Mouse (Mus musculus): ENCODE results near the gene Trim50. TPM values are rescaled to one million over a fixed set of nuclear protein-coding genes. Genes with fewer than 3 reads are reported as not detected.
A peak's percentile ranks its signal among the peaks of the same experiment; 100 is the strongest.
"Not testable (repeated sequence)": the region's sequence is repeated elsewhere in the genome, so short reads cannot be mapped to it uniquely, and the experiment has no call there.

Trim50 gene
- total RNA-seq (2021), result under 1 TPM in 1 of 2 experiments, not detected in 1; 0.40 TPM
- long read RNA-seq, experiment 1, result 0 reads
- long read RNA-seq, experiment 2, result 0 reads

GRCm38 (mm10) chr5:135352995-135353394, at the start of gene Trim50:
TSS of gene Trim50 (plus strand) at chr5:135353295.
- no peak for DNase-seq

DNA sequence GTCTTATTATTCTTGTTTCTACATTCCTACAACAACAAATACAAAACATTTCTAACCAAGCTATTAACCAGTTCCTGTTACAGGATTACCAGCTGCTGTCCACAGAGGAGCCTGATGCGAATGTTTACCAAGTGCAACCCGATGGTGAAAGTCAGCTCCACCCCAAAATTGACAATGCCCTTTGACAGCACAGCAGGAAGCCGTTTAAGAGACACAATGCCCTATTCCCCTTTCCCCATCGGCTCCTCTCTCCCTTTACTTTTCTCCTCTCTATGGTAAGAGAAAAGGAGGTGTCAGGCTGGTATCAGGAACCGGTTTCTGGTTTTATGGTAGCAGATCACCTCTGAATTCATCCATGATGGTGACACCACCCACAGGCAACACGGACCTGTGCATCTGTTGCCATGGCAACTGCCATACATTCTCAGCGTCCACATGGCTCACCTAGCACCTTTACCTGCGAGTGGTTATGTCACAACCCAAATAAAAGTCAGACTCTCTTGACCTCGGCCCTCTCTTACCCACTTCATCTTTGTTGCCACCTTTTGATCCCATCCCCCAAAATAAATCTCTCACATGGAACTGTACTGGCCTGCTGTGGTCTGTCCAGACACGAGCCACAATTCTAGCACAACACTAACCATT, 46.7 kb upstream of the Trim50 start:
- DNase-seq, result no peak

- DNase-seq, result no peak
These were observed 36.9 kb upstream of the Trim50 start for GRCm38 (mm10) chr5:135316177-135316576.

- no peak for DNase-seq
These were observed 33.2 kb upstream of the Trim50 start for GRCm38 (mm10) chr5:135319856-135320255.

DNA sequence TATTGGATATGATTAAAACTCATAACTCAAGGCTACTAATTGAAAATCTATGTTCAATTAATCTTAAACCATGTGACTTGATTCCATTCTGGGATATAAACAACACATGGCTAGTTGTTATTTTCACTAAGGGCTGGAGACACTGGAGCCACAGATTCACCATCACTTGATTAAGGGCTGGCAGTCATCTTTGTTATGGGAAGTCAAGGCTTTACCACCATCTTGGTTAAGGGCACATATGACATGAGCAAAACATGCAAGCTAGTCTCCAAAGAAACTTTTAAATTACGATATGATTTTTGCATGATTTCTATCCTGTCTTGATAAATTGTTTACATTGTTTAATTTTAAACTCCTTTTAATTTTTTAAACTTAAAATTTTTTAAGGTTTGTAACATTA, 30.9 kb upstream of the Trim50 start:
- no peak for DNase-seq

DNA sequence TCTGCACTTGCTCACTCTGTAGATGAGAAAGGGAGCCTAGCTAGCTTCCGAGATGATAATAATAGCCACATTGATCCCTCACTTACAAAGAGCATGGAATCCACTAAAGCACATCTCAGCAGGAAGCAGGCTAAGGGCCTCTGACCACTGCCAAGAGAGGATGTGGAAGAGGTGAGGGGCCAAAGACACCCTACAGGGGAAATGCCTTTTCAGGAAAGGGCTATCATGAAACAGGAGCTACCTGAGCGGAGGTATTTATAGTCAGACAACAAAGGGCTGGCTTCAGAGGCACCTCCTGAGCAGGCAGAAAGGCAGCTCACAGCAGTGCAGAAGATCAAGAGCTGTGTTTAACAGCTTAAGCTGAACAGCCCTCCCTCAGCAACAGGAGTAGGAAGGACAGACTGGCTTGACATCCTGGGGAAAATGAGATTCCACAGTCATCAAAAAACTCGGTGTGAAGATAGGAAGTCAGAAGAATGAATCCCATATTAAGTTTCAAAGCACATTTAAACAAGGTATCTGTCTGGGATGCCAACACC, 26.9 kb upstream of the Trim50 start:
- DNase-seq, result no peak

- no peak for DNase-seq
These were observed 23.6 kb upstream of the Trim50 start for GRCm38 (mm10) chr5:135329471-135329870.

DNA sequence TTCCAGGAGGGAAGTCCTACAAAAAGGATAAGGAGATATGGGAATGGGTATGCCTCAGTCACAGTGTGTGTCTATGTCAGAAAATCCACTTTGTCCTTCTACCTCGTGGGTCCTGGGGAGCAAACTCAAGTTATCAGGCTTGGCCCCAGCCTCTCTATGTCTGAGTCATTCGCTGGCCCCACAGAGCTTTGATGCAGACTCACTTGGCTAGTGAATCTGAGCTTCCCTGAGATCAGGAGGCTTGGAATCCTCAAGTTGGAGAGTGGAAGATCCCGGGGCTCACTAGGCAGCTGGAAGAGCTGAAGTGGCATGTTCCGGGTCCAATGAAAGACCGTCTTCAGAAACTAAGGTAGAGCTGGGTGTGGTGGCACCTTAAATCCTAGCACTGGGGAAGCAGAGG, 22.9 kb upstream of the Trim50 start:
- no peak for DNase-seq

DNA sequence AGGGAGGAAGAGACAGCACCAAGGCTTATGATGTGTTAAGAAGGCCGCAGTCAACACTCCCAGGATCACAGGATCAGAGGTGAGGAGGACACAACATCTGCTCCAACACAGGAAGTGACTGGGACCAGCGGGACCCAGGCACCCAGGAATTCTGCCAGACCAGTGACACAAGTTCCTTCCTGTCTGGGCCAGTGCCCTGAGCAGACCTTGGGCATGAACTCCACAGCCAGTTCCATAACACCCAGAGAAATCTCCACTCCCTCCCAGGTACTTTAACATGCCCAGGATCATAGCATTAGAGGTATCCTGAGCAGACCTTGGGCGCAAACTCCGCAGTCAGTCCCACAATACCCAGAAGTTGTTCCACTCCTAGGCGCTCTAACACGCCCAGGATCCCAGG, 21.9 kb upstream of the Trim50 start:
- no peak for DNase-seq

DNA sequence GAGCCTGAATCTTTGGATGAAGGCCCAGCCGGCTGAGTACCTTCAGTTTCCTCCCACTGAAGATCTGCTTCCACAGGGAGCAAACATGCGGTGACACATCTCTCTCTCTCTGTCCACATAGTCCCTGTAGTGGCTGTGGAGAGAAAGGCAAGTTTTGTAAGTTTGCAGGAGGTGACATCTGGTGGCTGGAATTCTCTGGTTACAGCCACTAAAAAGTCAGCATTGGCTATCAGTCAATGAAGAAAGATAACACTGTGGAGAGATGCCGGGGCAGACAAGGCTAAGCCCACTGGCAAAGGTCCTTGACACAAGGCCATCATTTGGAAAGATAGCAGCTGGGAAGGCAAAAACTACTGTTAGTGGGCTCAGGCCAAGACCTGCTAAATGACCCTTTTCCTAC, 15.5 kb upstream of the Trim50 start:
- peak; percentile 8 to 9 for DNase-seq

GRCm38 (mm10) chr5:135345989-135346388, 7.1 kb upstream of the Trim50 start:
- no peak for DNase-seq

- DNase-seq, result peak in 1 of 2 experiments; percentile 34
These were observed 6.7 kb upstream of the Trim50 start for GRCm38 (mm10) chr5:135346430-135346829.

GRCm38 (mm10) chr5:135347511-135348011, 5.5 kb upstream of the Trim50 start:
- no peak for DNase-seq

GRCm38 (mm10) chr5:135349862-135350261, 3.2 kb upstream of the Trim50 start, which contains the start of gene Fkbp6:
TSS of gene Fkbp6 (minus strand) at chr5:135350044.
- no peak for DNase-seq

GRCm38 (mm10) chr5:135351606-135352005, 1.5 kb upstream of the Trim50 start:
- no peak for DNase-seq

DNA sequence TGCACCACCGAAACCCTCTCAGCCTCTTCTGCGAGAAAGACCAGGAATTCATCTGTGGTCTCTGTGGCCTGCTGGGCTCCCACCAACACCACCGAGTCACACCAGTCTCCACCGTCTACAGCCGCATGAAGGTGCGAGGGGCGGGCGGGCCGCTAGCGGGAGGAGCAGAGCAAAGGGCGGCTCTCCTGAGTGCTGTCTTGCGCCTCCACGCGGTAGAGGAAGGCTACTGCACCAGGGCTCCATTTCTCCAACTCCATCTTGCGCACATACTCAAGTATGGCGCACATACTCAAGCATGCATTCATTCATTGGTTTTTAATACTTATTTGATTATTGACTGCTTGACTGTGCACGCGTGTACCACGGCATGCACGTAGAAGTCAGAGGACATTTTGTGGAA, 469 bp downstream of the Trim50 start:
- DNase-seq, result no peak

DNA sequence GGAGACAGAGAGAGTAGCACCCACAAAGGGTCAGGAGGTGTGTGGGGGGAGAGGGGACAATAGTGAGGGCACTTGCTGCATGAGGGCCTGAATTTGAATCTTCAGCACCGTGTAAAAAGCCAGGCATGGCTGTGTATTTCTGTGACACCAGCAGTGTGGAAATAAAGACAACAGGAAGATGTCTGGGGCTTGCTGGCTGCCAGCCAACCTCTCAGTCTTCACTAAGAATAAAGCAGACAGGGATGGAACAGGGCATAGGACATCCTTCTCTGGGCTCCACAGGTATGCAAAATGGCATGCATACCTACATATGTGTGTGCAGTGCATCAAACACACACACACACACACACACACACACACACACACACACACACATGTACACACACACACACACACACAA, 3.0 kb downstream of the Trim50 start:
- DNase-seq, result no peak

- peak in 1 of 2 experiments; percentile 57 for DNase-seq
These were observed 4.5 kb downstream of the Trim50 start for GRCm38 (mm10) chr5:135357556-135357955.

DNA sequence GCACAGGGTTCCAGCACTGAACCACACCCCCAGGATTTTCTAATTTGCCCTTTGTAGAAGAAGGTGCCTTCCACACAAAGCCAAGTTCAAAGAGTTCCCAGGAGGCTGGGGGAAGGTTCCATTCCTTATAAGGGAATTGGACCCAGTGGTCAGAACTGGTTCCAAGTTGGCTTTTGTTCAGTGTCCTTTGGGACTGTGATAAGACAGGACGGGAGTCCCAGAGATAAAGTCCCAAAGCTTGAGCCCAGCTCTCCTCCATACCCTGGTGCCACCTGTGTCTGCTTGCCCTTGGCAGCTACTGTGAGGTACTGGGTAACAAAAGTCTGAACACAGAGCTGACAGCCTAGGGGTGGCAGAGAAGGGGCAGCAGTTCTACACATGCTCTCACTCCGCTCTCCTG, 6.7 kb downstream of the Trim50 start:
- peak; percentile 72 to 86 for DNase-seq

GRCm38 (mm10) chr5:135362572-135362971, 9.5 kb downstream of the Trim50 start:
- no peak for DNase-seq

- no peak for DNase-seq
These were observed 10.4 kb downstream of the Trim50 start for GRCm38 (mm10) chr5:135363540-135363939.

- peak in 1 of 2 experiments; percentile 36 for DNase-seq
These were observed 14.7 kb downstream of the Trim50 start for GRCm38 (mm10) chr5:135367841-135368240.

GRCm38 (mm10) chr5:135368312-135368711, 15.2 kb downstream of the Trim50 start:
- no peak for DNase-seq

GRCm38 (mm10) chr5:135369196-135369595, 16.1 kb downstream of the Trim50 start:
- DNase-seq, result not testable (repeated sequence)
